Mouse (Mus musculus): ENCODE measurements around the gene Ankrd6.

DNA sequence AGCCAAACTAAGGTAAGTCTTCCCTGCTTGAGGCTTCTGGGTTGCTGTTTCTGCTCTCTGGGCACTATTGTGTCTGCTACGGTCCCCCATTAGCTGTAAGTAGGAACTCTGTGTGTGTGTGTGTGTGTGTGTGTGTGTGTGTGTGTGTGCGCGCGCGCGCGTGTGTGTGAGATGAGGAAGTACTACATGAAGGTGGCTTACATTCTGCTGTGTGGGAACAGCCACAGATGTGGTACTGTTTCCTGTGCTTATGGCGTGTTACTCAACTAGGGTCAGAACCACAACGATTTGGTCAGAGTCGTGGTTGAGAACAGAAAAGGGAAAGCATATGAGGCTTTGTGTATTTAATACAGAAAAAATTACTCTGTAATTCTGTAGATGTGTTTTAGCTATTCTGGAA is 182.6 kb downstream of the Ankrd6 start:
- TF ChIP-seq CTCF (conservative IDR thresholded peaks at IDR 0.05 in 1 of 2, IDR thresholded peaks at IDR 0.05 in 1 of 2; ENCODE audit: low read depth in 2 of 2, low read length in 2 of 2) (no peak), ZNF384 (IDR thresholded peaks at IDR 0.05; ENCODE audit: low read depth, low read length) (no peak), NELFE (IDR thresholded peaks at IDR 0.05; ENCODE audit: low read depth, low read length) (no peak), ZKSCAN1 (IDR thresholded peaks at IDR 0.05; ENCODE audit: borderline replicate concordance, low read depth, low read length) (no peak), POLR2A (IDR thresholded peaks at IDR 0.05; ENCODE audit: low read depth, low read length) (no peak), JUND (conservative IDR thresholded peaks at IDR 0.05; ENCODE audit: low read depth, low read length) (no peak), SMC3 (IDR thresholded peaks at IDR 0.05; ENCODE audit: low read depth, low read length) (no peak), PAX5 (IDR thresholded peaks at IDR 0.05; ENCODE audit: low read length) (no peak), USF2 (conservative IDR thresholded peaks at IDR 0.05; ENCODE audit: low read depth, low read length) (no peak), GABPA (IDR thresholded peaks at IDR 0.05; ENCODE audit: insufficient replicate concordance, low read depth, low read length) (no peak), UBTF (IDR thresholded peaks at IDR 0.05; ENCODE audit: low read depth, low read length) (no peak)
